Mouse (Mus musculus) layer of hippocampus, postnatal 14 days (tissue): Measurements from ENCODE around the gene Obp2b. TPM values are rescaled to one million over a fixed set of nuclear protein-coding genes. Genes with fewer than 3 reads are reported as not detected.

Experiments
- DNase-seq, 2 experiments: peaks; one replicate each; pipeline ENCODE4 v3.0.0; 2021 to 2022; ENCODE audit warnings: low spot score in 2 of 2, mixed read lengths in 1 of 2
- total RNA-seq, 2 experiments: library from RNA; stranded (reverse); gene quantifications; 2 replicates each; pipeline ENCODE4 v1.2.3; 2021

Gene Obp2b
- total RNA-seq, 2 experiments from 2014 or later: not detected

- DNase-seq: no peak
These were observed 39.9 kb downstream of the Obp2b start, which contains the start of gene Lcn11 for GRCm38 (mm10) chr2:25776717-25777116. Lcn11 (plus strand) TSS chr2:25777017.

- no peak for DNase-seq
These were observed 42.3 kb downstream of the Obp2b start for GRCm38 (mm10) chr2:25779076-25779475.

GRCm38 (mm10) chr2:25780921-25781320 lies 44.1 kb downstream of the Obp2b start:
- no peak for DNase-seq

GRCm38 (mm10) chr2:25781957-25782356 lies 45.1 kb downstream of the Obp2b start, which contains the start of gene Gm13539:
Gm13539 (plus strand) TSS chr2:25782257.
- no peak for DNase-seq

GRCm38 (mm10) chr2:25785573-25786322 lies 48.9 kb downstream of the Obp2b start:
- DNase-seq: no peak

GRCm38 (mm10) chr2:25789092-25789491 lies 52.3 kb downstream of the Obp2b start:
- DNase-seq: no peak

Other genes starting within 250 kb of the Obp2b start
- not detected for gene Lcn12, start 243.1 kb upstream of the Obp2b start, total RNA-seq
- 100 to 1,000 TPM; 130 to 134 TPM for gene Fbxw5, start 236.3 kb upstream of the Obp2b start, total RNA-seq
- gene C8g, start 235.3 kb upstream of the Obp2b start, total RNA-seq: 1 to 10 TPM; 1.5 to 1.7 TPM
- gene Traf2, start 190.1 kb upstream of the Obp2b start, total RNA-seq: 10 to 100 TPM in 1 of 2 experiments, 1 to 10 TPM in 1; 9.8 to 11.1 TPM
- 100 to 1,000 TPM; 214 to 226 TPM for gene Edf1, start 179.2 kb upstream of the Obp2b start, total RNA-seq
- 1 to 10 TPM; 1.7 to 2.6 TPM for gene Mamdc4, start 162.2 kb upstream of the Obp2b start, total RNA-seq
- gene Phpt1, start 161.8 kb upstream of the Obp2b start, total RNA-seq: 10 to 100 TPM; 81.2 to 83.8 TPM
- gene Ajm1, start 155.3 kb upstream of the Obp2b start, total RNA-seq: 100 to 1,000 TPM in 1 of 2 experiments, 10 to 100 TPM in 1; 99.8 to 103 TPM
- 100 to 1,000 TPM; 105 to 107 TPM for gene Rabl6, start 128.5 kb upstream of the Obp2b start, total RNA-seq
- not detected for gene Ccdc183, start 119.3 kb upstream of the Obp2b start, total RNA-seq
- gene Tmem141, start 115.0 kb upstream of the Obp2b start, total RNA-seq: 10 to 100 TPM; 25.0 TPM
- 1 to 10 TPM; 1.0 to 1.4 TPM for gene Fcna, start 109.0 kb upstream of the Obp2b start, total RNA-seq
- not detected for gene Lcn8, start 83.9 kb upstream of the Obp2b start, total RNA-seq
- gene Lcn5, start 79.1 kb upstream of the Obp2b start, total RNA-seq: not detected
- gene Lcn6, start 60.2 kb upstream of the Obp2b start, total RNA-seq: not detected
- gene Lcn10, start 54.3 kb upstream of the Obp2b start, total RNA-seq: not detected
- gene Obp2a, start 37.0 kb upstream of the Obp2b start, total RNA-seq: not detected
- 10 to 100 TPM; 80.9 to 82.5 TPM for gene Bmyc, start 30.3 kb upstream of the Obp2b start, total RNA-seq
- gene Lcn3, start 28.6 kb downstream of the Obp2b start, total RNA-seq: not detected
- not detected for gene Lcn11, start 40.0 kb downstream of the Obp2b start, total RNA-seq
- gene Gm13539, start 45.2 kb downstream of the Obp2b start, total RNA-seq: not detected
- not detected for gene Glt6d1, start 78.8 kb downstream of the Obp2b start, total RNA-seq
- not detected for gene Lcn9, start 86.1 kb downstream of the Obp2b start, total RNA-seq
- not detected for gene Sohlh1, start 110.2 kb downstream of the Obp2b start, total RNA-seq
- gene Kcnt1, start 126.7 kb downstream of the Obp2b start, total RNA-seq: 10 to 100 TPM; 43.8 to 69.9 TPM
- 100 to 1,000 TPM; 120 to 125 TPM for gene Camsap1, start 246.3 kb downstream of the Obp2b start, total RNA-seq